Mouse (Mus musculus) gastrocnemius, postnatal 10 days (tissue): ENCODE measurements at regions not wholly inside any gene's neighbourhood (a gene's known extent, or its start where the extent isn't known, plus 50 kb on each side); places are given as distances from the start of the nearest gene placed in this dataset.
"Not testable (repeated sequence)": the region's sequence is repeated elsewhere in the genome, so short reads cannot be mapped to it uniquely, and the experiment has no call there.

Source experiments
- DNase-seq: peaks from one replicate; pipeline ENCODE4 v3.0.0; 2021; ENCODE audit warnings: mixed read lengths

DNA sequence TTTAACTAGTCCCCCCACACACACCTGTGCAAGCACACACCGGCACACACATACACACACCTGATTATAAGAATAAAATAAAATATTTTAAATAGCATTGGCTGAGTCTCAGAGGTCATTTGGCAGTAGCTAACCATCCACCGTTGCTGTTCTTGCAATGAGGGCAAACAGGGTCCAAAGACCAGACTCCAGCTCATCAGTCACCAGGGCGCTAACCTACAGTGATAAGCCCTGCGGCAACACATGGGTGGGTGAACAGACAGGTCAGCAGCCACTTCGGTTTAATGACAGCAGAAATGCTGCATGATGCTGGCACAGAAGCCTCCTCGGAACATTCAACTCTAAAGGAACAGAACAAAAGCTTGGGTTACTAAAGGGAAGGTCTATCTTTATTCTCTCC is 54.9 kb downstream of the Tas2r134 start:
- no peak for DNase-seq

DNA sequence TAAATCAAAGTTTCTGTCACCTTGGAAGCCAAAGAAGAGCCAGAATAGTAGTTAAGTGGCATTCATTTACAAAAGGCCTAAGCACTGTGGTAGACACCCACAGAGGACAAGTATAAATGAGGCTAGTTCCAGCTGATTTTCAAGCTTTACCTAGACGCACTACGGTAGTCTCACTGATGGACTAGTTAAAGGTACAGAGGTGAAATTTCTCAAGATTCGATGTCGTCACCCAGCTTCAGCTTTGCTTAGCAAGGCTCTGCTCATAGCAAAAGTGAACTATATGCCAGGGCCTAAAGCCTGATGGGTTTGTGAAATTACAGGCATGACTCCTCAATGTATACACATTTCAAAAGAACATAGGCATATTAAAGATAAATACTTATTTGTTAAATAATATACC is 55.4 kb downstream of the Tas2r134 start:
- DNase-seq, result no peak

DNA sequence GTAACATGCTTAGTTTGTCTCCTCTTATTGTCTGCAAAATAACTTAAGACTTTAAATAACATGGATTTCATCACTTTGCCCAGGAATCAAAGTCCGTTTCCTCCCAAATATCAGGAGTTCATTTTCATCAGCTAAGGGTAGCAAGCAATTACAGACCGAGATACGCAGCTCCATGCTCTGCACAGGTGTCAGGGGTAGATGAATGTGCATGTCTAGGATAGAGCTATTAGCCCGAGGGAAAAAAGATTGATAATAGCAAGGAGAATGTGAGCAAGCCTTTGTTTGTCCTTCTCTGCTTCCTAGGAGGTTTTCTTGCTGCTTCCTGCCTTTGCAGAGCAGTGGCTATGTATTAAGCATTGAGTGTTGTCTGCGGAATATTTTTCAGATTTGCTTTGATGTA is 77.8 kb downstream of the Tas2r134 start:
- no peak for DNase-seq

DNA sequence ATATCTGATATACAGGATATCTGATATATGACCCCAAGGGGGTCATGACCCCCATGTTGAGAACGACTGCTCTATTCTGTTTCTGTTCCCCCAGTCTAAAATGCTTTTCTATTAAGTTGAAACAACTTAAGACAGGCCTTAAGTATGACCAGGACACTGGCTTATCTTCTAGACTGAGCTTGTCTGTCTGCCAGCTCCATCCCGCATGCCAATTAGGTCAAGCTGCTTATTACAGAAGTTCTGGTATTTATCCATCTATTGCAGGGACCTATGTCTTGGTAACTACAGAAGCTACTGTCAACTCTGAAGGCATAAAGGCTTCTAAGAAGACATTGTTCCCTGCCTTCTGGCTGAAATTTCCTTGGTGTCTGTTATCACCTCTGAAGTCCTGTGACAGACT is 81.4 kb downstream of the Tas2r134 start:
- DNase-seq, result no peak

DNA sequence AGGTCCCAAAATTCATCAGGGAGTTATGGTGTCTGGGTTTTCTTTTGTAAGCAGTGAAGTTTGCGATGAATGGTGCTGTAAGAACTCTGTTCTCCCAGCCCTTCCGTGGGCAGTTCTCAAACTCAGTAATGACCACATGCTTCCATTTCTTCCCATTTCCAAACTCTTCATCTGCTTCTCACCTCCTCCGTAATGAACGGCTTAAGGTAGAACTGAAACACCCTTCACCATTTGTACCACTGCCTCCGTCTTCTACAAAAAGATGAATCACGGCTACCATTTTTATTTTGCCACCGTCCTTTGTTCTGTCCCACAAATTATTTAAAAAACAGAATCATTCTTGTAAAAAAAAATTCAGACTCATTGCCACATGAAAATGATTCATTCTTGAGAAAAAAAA is 85.3 kb downstream of the Tas2r134 start:
- DNase-seq, result no peak

DNA sequence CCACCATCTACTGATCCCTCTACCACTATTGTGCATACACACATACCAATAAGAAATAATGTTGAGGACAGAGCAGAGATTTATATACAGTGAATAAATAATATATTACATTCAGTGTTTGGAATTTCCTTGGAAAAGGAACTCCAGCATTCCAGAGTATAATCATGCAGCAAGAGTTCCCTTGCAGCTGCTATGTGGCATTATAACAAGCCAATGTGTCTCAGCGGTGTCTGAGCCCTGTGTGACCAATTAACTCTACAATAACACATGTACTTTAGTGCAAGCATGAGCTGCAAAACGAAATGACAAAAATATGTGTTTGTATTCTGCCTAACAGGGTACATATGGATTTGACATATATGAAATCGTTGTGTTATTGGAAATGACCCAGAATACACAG is 103.5 kb downstream of the Tas2r134 start:
- DNase-seq, result no peak

DNA sequence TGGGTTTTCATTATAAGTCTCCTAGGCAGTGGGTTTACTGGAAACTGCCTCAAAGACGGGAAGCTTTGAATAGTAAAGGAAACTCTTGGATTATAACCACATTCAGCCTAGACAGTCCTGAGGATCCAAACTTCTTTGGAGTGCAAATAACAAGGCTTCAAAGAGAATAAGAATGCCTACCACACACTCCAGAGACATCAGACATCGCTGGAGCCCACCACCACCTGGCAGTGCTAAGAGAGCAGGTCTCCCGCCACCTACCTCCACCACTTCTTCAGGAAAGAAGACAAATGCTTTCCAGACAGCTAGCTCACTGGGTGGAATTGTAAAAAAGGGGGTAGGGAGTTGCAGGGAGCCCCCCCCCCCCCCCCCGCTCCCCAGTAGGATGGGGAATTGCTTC is 104.4 kb downstream of the Tas2r134 start:
- DNase-seq, result no peak

DNA sequence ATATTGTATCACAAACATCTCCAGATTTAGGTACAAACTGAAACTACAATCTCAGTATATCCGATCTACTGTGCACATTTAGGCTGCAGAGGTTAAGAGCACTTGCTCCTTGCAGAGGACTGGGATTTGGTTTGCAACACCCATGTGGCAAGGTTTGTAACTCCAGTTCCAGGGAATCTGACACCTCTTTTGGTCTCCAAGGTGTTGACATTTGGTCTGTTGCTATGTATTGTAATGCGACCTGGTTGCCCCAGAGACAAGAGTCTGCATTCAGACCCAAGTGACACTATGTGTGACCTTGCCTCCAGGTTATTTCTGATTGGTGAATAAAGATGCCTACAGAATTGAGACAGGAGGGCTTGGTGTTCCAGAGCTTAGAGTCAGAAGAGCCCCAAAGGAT is 105.0 kb downstream of the Tas2r134 start:
- no peak for DNase-seq

DNA sequence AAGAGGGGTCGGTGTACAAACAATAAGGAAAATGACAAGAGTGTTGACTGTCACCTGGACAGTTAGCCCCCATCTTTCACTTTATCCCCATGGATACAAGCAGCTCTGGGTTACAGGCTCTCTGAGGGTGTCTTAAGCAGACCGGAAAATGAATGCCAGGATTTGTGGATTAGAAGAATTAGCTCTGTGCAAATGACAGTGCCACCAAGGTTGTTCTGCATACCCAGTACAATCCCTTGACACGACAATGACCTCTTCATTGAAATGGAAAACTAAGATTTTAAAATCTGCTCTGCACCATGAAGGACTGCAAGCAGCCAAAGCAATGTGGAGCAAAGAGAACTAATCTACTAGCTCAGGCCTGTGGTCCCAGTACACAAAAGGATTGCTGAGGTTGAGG is 105.9 kb downstream of the Tas2r134 start:
- no peak for DNase-seq

DNA sequence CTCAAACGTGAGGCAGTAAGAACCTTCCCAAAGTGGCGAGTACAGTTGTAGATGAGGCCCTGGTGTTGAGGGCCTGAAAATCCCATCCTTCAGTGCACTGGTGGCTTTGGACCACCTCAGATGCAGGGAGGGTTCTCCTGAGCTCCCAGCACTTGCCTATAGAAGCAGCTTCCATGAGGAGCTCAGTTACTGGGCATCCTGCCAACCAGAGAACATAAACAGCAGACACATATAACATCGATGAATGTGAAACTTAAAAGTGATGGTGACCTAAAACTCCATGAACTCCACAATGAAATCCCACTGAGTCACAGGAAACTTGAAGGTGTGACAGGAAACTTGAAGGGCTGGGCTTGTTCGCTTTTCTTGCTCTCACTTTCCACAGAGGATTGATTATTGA is 109.1 kb downstream of the Tas2r134 start:
- DNase-seq, result no peak

DNA sequence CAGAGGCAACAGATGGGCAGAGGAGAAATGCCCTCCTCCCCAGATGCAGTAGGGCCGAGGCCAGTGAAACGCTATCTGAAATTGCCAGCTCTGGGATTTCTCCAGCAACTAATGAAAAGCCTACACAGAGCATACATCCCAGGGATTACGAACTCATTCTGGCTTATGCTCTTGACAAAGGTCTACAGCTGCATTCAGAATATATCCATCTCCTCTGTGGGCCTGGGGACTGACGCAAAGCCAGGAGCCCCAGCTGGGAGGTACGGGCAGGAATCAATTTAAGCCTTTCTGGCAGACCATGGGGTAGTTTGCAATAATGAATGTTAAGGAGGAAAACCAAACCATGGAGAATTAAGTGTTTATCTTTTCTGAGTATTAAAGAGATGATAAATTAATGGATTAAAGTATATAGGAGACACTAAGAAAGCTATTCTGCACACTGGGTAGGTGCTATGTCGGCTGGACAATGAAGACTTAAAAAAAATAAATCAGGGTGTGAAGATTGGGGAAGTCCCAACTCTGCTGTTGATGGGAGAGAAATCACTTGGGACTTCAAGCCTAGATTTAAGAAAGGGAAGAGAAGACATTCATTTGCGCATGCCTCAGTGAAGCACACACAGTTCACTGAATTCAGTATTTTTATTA is 120.5 kb downstream of the Tas2r134 start:
- no peak for DNase-seq

DNA sequence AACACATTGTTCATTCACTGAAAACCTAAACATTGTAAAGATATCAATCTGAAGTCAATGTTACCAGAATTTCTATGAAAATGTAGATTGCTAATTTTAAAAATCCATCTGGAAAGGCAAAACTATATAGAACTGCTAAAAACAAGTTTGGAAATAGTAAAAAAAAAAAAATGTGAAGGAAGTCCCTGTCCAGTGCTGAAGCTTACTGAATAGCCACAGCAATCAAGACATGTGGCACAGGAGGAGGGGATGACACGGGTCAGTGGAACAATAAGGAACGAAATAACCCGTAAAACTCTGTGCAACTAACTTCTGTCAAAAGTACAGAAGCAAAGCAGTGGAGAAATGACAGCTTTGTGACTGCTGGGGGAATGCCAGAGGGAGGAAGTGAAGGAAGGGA is 121.9 kb downstream of the Tas2r134 start:
- DNase-seq, result no peak

DNA sequence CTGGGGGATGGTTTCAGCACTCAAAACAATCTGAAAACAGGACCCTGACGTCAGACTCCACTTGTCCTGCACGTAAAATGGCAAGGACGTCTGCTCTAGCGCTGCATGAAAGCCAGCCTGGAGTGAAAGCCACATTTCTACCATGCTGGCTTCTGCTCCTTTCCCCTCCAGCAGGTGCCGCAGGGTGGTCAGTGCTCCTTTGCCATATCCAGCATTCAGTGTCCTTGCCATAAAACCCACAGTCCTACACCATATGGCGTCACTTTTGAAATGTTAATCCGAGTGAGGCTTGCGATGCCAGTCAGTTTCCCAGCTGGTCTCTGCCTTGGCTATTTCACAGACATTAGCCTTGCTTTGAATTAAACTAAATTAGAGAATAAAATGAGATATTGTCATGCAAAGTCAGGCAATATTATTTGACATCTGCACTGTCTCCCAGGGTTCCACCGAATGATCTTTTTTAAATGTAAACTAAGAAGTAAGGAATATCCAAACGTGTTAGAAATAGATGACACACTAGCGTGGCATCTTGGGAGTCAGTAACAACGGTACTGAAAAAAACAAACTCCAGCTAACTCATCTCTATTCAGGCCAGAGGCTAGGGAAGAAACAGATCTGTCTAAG is 125.7 kb downstream of the Tas2r134 start:
- DNase-seq, result no peak

DNA sequence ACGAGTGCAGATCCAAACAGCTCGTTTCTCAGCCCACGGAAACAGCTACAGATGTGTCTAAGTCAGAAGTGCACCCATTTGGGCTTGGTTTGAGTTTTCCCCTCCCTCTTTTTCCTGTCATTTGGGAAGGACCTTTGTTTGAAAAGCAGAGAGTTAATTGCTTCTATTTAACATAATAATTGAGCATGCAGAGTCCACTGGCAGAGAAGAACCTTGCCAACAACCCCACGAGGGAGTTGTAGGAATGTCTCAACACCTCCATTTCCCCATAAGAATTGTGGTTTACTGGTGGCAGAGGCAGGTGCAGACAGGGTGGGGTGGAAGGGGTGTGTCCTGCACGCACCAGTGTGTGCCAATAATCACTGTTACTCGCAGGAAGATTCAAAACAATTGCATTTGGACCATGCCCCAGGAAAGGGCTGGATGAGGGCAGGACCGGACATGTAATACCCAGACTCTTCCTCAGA is 126.3 kb downstream of the Tas2r134 start:
- no peak for DNase-seq

DNA sequence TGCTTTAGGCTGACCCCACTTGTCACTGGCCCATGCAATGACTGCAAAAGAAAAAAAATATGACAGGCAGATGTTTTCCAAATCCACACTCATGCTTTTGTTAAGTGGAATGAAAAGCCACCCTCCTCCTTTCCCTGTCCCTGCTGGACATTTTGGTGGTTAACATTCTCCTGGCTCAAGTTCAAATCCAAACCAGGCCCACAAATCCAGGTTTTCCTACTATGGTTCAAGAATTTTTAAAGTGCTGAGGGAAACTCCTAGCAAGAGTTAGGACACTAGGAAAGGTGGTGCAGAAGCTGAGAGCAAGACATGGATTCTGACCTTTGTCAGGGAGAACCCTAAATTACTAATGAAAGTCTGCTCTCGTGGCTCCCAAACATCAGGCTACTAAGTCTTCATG is 130.1 kb downstream of the Tas2r134 start:
- DNase-seq, result no peak

DNA sequence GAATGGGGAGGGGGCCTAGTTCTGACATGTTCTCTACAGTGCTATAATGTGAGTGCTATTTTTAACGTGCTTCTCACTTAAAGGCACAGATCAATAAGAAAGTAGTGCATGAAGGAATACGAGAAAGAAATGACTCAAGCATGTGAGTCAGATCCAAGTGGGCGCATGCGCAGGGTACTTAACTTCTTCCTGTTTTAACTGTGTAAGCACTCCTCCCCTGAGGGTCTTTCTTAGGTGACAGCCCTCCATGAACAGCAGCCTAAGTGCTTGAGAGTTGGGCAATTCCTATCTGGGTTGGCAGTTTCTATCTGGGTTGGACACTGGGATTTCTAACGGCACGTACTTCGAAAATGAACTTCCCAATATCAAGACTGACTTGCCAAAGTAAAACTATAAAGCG is 130.8 kb downstream of the Tas2r134 start:
- no peak for DNase-seq

DNA sequence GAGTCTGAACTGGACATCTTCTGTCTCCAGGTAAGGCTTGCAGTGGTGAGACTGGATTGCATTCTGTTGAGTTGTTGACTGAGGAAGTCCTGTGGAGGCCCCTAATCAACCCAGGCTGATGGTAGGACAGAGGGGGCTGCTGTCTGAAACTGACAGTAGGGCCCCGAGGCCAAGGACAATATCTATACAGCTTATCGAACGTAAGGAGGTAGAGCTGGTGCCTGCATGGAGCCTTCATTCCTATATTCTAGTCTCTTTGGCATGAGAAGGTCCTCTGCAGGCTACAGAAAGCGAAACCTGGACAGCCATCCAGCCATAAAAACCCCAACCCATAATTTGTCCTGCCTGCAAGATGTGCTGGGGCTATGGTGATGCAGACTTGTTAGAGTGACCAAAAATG is 135.6 kb downstream of the Tas2r134 start:
- no peak for DNase-seq

DNA sequence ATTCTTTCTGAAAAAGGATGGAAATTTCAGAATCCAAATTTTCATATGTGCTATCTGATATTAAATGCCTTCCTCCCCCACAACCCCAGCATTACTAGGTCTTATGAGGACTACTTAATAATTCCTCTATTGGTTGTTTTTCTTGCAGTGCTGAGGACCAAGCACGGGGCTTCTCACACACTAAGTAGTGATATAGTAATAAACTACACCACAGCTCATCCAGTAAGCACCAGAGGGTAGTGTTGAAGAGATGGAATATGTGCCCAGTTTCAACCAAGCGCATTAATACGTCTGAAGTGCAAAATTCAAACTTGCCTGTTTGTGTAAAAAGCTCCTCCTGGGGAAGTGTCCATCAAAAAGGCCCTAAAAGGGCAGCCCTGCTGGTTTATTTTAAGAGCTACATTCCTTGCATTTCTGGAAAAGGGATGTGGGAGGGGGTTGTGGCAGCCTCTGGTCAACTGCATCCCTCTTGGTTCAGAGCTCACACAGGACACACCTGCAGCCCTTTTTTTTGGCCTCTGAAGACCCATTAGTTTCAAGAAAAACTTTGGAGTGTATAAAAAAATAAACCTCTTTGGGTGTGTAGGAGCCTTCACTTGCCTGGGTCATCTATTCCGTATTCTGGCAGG is 140.3 kb downstream of the Tas2r134 start:
- DNase-seq, result no peak

DNA sequence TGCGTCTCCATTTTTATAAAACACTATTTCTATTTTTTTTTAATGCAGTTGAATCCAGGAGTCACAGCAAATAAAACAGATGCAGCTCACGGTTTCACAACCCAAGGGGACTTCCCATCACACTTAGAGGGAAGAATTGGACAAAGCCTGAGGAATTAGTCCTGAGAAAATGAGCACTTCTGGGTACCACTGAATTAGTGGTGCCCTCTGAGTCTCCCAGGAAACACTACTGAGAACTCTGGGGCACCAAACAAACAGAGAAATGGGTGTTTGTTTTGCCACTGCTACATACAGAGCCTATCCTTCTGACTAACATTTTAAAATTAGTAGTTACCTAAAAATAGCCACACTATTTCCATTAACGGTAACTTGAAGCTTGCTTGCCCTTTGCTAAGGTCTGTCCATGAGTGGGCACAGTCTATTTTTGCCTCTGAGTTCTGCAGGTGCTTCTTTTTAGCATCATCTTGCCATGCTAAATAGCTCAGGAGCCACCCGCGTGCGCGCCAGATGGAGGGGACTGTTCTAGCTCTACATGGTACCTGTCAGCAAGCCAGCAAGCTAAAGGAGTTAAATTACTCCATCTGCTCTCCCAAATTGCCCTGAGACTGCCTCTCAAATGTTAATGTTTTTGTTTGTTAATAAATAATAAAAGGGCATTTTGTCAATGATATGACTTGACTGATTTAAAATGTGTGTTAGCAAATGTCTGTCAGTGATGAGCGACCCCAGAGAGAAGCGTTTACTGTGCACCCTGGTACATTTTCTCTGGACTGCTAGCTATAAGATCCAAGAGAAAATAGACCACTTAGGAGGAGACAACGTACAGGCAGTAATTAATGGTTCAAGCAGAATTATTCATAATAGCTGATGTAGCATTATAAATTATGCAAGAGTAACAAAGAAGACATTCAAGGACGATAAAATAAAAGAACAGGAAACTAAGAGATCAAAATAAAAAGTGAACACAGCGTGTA is 141.3 kb downstream of the Tas2r134 start:
- peak; percentile 9 for DNase-seq

DNA sequence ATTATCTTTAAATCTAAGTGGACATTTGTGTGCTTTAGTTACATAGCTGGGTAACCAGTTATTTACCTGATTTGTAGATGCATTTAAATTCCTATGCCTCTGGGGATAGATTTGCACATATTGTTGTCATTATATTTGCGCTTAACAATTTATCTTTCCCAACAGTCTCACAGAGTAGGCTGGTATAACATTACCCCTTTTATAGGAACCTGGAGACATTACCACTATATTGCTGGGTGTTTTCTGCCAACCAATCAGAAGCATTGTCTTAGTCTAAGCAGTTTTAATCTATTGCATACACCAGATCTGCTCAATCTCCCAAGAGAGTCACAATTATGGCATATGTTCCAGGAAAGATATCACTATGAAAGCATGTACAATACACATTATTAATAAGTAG is 149.8 kb downstream of the Rbm43 start:
- no peak for DNase-seq

DNA sequence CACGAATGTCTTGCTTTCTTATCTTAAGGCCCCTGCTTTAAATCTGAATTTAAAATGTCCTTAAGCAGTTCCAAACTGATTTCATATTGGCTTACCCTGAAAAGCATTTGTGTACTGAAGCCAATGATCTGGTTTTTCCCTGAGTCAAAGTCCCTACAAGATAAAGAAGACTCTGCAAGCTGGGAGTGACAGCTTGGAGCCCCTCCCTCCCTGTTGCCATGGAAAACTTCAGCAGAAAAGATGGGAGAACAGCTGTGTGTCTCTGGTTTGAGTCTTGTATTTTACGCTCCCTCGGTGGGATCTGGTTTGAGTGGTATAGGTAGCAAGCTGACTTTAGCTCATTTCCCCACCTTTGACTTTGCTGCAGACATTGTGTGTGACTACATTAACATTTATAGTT is 146.1 kb downstream of the Rbm43 start:
- DNase-seq, result no peak

DNA sequence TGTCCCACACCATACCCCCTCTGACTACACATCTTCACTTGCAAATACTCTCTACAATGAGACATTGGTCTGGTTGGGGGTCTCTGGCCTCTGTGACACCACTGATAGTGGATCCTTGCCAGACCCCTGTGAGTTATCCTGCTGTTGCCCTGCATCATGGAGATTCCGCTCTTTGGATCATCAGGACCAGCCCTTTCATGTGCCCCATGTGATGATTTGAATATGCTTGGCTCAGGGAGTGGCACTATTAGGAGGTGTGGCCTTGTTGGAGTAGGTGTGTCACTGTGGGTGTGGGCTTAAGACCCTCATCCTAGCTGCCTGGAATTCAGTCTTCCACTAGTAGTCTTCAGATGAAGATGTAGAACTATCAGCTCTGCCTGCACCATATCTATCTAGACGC is 141.7 kb downstream of the Rbm43 start:
- not testable (repeated sequence) for DNase-seq

DNA sequence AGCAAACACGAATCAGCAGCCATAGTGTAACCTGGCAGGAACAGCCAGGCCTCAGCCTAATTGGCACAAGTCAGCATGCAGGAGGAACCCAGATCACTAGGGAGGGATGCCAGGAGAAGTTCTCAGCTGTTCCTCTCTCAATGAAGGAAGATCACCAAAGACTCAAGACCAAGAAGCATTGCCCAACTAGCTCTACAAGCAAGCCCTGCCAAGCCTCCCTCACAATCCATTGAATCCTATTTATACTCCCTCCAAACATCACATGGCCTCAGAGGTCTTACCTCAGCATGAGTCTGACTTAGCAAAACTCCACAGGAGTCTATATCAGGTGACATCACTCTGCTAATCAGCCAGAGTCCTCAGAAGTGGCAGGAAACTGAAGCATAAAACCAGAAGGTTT is 135.1 kb downstream of the Rbm43 start:
- DNase-seq, result no peak
